Mouse (Mus musculus) adrenal gland, postnatal 36 days (tissue): ENCODE data around the gene Alg14. TPM values are rescaled to one million over a fixed set of nuclear protein-coding genes. Genes with fewer than 3 reads are reported as not detected.

Source experiments
- DNase-seq, 2 experiments: peaks; one replicate each; pipeline ENCODE4 v3.0.0; 2021; ENCODE audit warnings: mixed read lengths in 1 of 2
- long read RNA-seq, 2 experiments: library from polyadenylated mRNA; stranded (forward); transcript quantifications; one replicate each; pipeline ENCODE4 v2.0.0; 2021; ENCODE audit warnings: borderline sequencing depth in 2 of 2
- total RNA-seq, 2 experiments: library from RNA; stranded (reverse); gene quantifications; 2 replicates each; pipeline ENCODE4 v1.2.3; 2021

Gene Alg14
- total RNA-seq = 10 to 100 TPM; 35.0 to 41.2 TPM
- long read RNA-seq, experiment 1, transcript Alg14-201 (4 exons, 2,037 nt) = major isoform, 36 of 48 reads
- long read RNA-seq, experiment 1, partial matches to known transcripts = 1 of 48 reads
- long read RNA-seq, experiment 1, other reads (novel, unspliced or antisense) = 7 of 48 reads
- long read RNA-seq, experiment 2, transcript Alg14-201 (4 exons, 2,037 nt) = major isoform, 13 of 15 reads
- long read RNA-seq, experiment 2, partial matches to known transcripts = 0 of 15 reads
- long read RNA-seq, experiment 2, other reads (novel, unspliced or antisense) = 1 of 15 reads

GRCm38 (mm10) chr3:121291560-121292258, at the start of gene Alg14:
Alg14 (plus strand) TSS chr3:121291773.
- DNase-seq = peak; percentile 96 to 97

GRCm38 (mm10) chr3:121242111-121242936, 49.2 kb upstream of the Alg14 start:
- no peak for DNase-seq

DNA sequence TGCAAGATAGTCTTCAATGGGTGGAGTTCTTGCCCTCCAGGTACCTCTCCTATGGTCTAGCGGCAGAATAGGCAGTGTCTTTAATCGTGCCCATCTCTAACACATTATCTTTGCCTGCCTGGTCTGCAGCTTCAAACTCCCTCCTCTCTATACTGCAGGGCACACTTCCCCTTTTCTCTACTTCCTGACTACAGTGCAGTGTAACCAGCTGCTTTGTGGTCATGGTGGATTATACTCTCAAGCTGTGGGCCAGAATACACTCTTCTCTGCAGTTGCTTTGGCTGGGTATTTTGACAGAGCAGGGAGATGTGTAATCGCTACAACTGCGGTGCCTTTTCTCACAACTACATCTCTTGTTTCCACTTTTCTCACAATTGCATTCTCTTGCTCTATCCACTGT, 48.6 kb upstream of the Alg14 start:
- no peak for DNase-seq

- no peak for DNase-seq
These were observed 41.5 kb upstream of the Alg14 start for GRCm38 (mm10) chr3:121250048-121250447.

GRCm38 (mm10) chr3:121250576-121251433, 40.8 kb upstream of the Alg14 start:
- DNase-seq = peak; percentile 14 to 34

GRCm38 (mm10) chr3:121255501-121255900, 36.1 kb upstream of the Alg14 start:
- no peak for DNase-seq

DNA sequence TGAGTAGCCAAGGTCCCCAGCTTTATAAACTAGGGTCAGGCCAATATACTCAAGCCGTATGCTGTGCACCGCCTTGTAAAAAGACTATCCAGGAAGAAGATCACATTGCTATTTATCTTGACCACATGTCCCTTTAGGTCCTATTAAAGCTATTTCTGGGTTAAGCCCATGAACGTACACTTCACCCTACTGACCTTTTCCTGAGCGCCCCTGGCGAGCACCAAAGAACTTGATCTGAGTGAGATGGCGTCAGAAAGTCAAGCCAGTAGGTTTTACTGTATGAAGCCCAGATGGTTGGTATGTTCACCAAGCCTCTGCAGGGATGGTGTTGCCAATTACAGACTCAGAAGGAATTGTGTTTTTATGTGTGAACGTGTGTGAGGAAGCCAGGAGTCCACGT, 35.4 kb upstream of the Alg14 start:
- no peak for DNase-seq

DNA sequence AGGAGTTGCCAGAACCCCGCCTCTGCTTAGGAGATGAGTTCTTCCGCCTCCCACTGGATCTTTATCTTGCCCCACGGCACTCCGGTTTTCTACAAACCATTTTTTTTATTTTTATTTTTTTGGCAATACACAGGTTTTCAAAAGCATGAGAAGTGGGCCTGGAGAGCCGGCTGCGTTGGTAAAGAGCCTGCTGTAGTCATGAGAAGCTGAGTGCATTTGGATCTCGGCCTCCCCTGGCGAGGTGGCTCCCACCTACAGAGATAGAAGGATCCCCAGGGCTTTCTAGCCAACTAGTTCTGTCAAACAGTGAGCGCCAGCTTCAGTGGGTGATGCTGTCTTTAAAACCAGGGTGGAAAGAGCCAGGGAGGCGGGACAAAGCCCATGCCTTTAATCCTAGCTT, 34.2 kb upstream of the Alg14 start:
- DNase-seq = no peak

- no peak for DNase-seq
These were observed 32.8 kb upstream of the Alg14 start for GRCm38 (mm10) chr3:121258521-121259478.

DNA sequence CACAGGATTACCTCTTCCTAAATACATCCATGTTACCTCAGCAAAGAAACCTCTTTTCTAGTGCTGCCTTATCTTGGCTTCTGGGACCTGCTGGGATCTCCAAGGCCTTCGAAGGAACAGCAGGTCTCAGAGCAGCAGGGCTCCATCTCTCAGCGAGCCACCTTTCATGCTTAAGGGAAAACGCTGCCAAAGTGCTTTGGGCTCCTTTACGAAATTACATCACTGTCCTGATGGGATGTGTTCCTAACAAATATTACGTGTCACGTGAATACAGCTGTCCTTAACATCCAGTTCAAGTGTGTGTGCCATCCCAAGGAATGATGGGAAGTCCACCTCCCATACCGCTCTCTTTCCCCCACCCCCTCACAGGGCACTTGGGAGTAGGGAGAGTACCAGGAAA, 31.5 kb upstream of the Alg14 start:
- DNase-seq = no peak

GRCm38 (mm10) chr3:121260831-121261230, 30.7 kb upstream of the Alg14 start:
- no peak for DNase-seq

DNA sequence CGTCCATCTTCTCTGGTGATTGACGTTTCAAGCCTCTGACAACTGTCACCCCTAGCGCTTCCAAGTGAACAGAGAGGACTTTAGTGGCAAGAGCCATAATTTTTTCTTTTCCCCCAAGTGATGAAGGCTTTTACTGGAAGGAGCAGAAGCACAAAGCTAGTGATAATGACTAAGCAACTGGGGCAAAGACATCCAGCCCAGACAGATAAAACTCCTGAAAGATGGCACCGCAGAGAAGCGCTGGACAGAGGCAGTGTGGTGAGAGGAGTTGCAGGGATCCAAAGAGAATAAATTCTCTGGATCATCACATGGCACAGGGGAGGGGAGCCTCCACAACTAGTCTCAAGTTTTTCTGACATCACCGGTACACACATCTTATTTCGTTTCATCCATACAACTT, 30.3 kb upstream of the Alg14 start:
- DNase-seq = no peak

DNA sequence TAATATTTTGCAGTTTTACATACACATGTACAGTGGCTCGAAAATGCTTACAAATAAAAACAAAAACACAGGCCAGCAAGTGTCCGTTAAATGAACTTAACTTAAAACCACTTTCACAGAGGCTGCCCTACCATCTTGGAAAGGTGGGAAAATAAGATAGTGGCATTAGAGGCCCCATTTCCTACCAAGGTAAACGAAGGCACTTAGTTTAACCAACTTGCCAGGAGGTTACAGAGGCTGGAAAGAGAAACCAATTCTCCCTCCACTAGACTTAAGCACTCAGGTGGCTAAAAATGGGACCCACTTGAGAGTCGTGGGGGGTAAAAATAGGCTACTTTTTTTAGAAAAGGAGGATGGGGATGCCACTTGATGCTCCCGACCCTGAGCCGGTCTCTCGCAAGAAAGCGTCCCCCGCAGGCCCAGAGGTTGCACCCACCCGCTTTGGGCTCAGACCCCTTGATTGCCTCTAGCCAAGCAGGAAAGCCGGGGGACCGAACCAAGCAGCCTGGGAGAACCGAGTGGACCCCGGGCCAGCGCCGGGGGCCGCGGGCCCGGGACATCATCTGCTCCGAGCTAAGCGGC, 29.5 kb upstream of the Alg14 start:
- no peak for DNase-seq

DNA sequence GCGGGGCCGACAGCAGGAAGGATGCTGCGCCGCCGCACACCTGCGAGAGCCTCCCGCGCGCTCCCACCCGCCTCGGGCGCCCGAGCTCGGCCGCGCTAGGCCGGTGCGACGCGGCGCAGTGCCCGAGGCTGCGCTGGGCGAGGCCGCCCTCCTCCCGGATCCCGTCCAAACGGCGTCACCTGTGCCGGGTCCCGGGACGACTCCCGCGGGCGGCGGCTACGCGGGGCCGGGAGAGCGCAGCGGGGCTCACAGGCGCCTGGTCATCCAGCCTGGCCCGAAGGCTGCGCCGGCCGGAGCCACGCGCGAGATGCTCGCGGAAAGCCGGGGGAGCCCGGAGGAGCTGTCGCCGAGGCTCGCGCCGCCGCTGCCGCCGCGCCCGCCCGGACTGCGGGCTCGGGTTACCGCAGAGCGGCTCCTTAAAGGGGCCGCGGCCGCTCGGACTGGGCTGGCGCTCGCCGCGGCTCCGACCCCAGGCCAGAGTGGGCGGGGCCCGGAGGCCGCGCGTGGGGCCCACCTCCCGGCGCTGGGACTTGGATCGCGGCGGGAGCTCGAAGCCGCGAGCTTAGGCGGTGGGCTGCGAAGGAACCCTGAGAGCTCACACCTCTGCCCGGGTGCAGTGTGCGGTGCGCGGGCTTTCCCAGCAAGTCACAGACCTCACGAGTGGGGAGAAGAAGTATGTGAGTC, 28.9 kb upstream of the Alg14 start:
- peak; percentile 70 to 82 for DNase-seq

DNA sequence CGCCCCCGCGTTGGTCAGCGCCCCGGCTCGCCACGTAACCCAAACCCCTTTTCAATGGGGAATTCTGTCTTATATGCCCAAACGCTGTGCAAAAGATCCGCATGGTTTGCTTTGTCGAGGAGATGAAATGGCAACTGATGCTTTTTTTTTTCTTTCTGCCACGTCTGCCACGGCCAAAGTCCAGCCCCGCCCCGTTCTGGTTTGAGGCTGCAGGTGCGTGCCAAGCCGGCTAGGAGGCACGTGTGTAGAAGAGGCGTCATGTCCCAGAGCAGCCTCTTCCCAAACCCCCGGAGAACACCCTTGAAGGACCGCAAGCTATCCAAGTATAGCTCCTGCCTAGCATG, 28.4 kb upstream of the Alg14 start:
- DNase-seq = peak; percentile 68 to 80

DNA sequence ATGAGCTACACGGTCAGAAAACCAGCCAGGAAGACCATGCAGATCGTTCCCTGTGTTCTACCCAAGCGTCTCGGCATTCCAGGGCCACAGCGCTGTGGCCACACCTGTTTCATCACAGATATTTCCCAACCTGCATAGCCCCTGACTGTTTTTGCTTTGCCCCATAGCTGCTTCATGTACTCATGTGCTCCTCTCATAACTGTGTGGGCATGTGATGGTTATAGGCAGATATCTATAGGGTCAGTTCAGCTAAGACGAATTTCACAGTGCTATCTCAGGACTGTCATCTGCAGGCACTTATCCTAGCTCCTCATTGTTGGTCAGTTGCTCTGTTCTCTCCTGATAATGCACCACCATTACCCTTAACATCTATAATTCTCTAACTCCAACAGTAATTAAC, 27.3 kb upstream of the Alg14 start:
- DNase-seq = no peak

- no peak for DNase-seq
These were observed 24.3 kb upstream of the Alg14 start for GRCm38 (mm10) chr3:121267283-121267682.

- DNase-seq = no peak
These were observed 19.0 kb upstream of the Alg14 start for GRCm38 (mm10) chr3:121272577-121272976.

GRCm38 (mm10) chr3:121274010-121274409, 17.6 kb upstream of the Alg14 start:
- DNase-seq = no peak

GRCm38 (mm10) chr3:121277009-121277408, 14.6 kb upstream of the Alg14 start:
- no peak for DNase-seq
